Mouse (Mus musculus) forebrain, embryonic 12.5 days (tissue): ENCODE results near the gene Olfml3. TPM values are rescaled to one million over a fixed set of nuclear protein-coding genes. Genes with fewer than 3 reads are reported as not detected.

Experiments
- ATAC-seq: fragments of 200-750 bp; cut with Nextera tagmentation; 2 replicates; pipeline ENCODE4 v1.8.0; 2017; ENCODE audit warnings: moderate TSS enrichment; ENCODE audit not compliant: low FRiP score
- H3K27ac ChIP-seq: fragments of 300-500 bp; sonication (generic); 2 replicates; pipeline ENCODE4 v1.5.1; 2016; ENCODE audit warnings: mild to moderate bottlenecking
- H3K27me3 ChIP-seq: fragments of 300-500 bp; sonication (generic); 2 replicates; pipeline ENCODE4 v1.6.1; 2016; ENCODE audit warnings: mild to moderate bottlenecking
- H3K36me3 ChIP-seq: fragments of 300-500 bp; sonication (generic); replicated peaks from 2 replicates; pipeline ENCODE4 v1.6.1; 2016; ENCODE audit warnings: mild to moderate bottlenecking
- H3K4me1 ChIP-seq: fragments of 300-500 bp; sonication (generic); 2 replicates; pipeline ENCODE4 v1.6.1; 2016
- H3K4me2 ChIP-seq: fragments of 300-500 bp; sonication (generic); 2 replicates; pipeline ENCODE4 v1.6.1; 2016; ENCODE audit warnings: mild to moderate bottlenecking, moderate library complexity
- H3K4me3 ChIP-seq: fragments of 300-500 bp; sonication (generic); replicated peaks from 2 replicates; pipeline ENCODE4 v1.5.1; 2016; ENCODE audit warnings: mild to moderate bottlenecking
- H3K9ac ChIP-seq: fragments of 300-500 bp; sonication (generic); 2 replicates; pipeline ENCODE4 v1.6.1; 2016; ENCODE audit warnings: mild to moderate bottlenecking
- H3K9me3 ChIP-seq: fragments of 300-500 bp; sonication (generic); 2 replicates; pipeline ENCODE4 v1.6.1; 2016
- WGBS: fragments of 180-500 bp; shearing (Covaris S2); methylation state at CpG from one replicate; pipeline ENCODE4 v1.1.7; 2016; 5-methylcytosine and 5-hydroxymethylcytosine counted together
- polyA plus RNA-seq: library from polyadenylated mRNA; unstranded; fragments of >200 nt; fragmentation: Nextera tagmentation; extraction: Ambion mirVana; gene quantifications from 2 replicates; pipeline ENCODE4 v1.2.1, GENCODE M21; 2016

The Olfml3 gene
- 5.3 and 7.2 TPM in 2 replicates for polyA plus RNA-seq

GRCm38 (mm10) chr3:103737778-103738571 lies at the start of gene Olfml3:
Gene Olfml3, minus strand, starts transcription at chr3:103738001.
- WGBS, result under 1% methylated on average over 18 of the region's 18 CpGs
- H3K9me3 ChIP-seq, result no peaks in the 10 kb centered on the region
- peaks cover 62% of the 10 kb centered on the region for H3K4me1 ChIP-seq
- H3K36me3 ChIP-seq, result peaks cover 6% of the 10 kb centered on the region; the same call in 1 of the 2 replicates
- 0 out of 2 replicates have a peak within 1 kb of the TSS, but pooled peaks have one; percentile 26 for H3K9ac ChIP-seq
- peak within 1 kb of the TSS; percentile 89 for H3K27ac ChIP-seq
- peaks cover 6% of the 10 kb centered on the region for H3K27me3 ChIP-seq
- H3K4me3 ChIP-seq, result peak within 1 kb of the TSS; percentile 19
- peak within 1 kb of the TSS; percentile 51 for H3K4me2 ChIP-seq
- peak; percentile 72 for ATAC-seq

GRCm38 (mm10) chr3:103787225-103787624 lies 49.4 kb upstream of the Olfml3 start:
- H3K4me1 ChIP-seq, result peaks cover 26% of the 10 kb centered on the region
- H3K36me3 ChIP-seq, result no peaks in the 10 kb centered on the region
- H3K27me3 ChIP-seq, result no peaks in the 10 kb centered on the region
- H3K4me2 ChIP-seq, result no peak overlapping the region
- no peak for ATAC-seq
- H3K9ac ChIP-seq, result no peak overlapping the region
- 67% methylated on average over 7 of the region's 7 CpGs for WGBS
- no peak overlapping the region for H3K4me3 ChIP-seq
- H3K9me3 ChIP-seq, result no peaks in the 10 kb centered on the region
- no peak overlapping the region for H3K27ac ChIP-seq

GRCm38 (mm10) chr3:103782844-103783609 lies 45.2 kb upstream of the Olfml3 start:
- Histone ChIP-seq H3K9me3 (no peaks in the 10 kb centered on the region), H3K36me3 (peaks cover 2% of the 10 kb centered on the region), H3K27ac (no peak overlapping the region), H3K9ac (no peak overlapping the region), H3K4me1 (0 out of 2 replicates have a peak, but pooled peaks cover 9% of the 10 kb centered on the region), H3K27me3 (no peaks in the 10 kb centered on the region), H3K4me3 (no peak overlapping the region), H3K4me2 (no peak overlapping the region)
- ATAC-seq, result no peak
- 88% methylated on average over 4 of the region's 4 CpGs for WGBS

- H3K9ac ChIP-seq, result no peak overlapping the region
- no peak overlapping the region for H3K4me2 ChIP-seq
- no peaks in the 10 kb centered on the region for H3K9me3 ChIP-seq
- 0 out of 2 replicates have a peak, but pooled peaks cover 9% of the 10 kb centered on the region for H3K4me1 ChIP-seq
- no peaks in the 10 kb centered on the region for H3K27me3 ChIP-seq
- H3K36me3 ChIP-seq, result peaks cover 17% of the 10 kb centered on the region
- no peak for ATAC-seq
- no peak overlapping the region for H3K4me3 ChIP-seq
- 88% methylated on average over 5 of the region's 5 CpGs for WGBS
- H3K27ac ChIP-seq, result no peak overlapping the region
Observed at GRCm38 (mm10) chr3:103780777-103781176, 43.0 kb upstream of the Olfml3 start.

GRCm38 (mm10) chr3:103780271-103780670 lies 42.5 kb upstream of the Olfml3 start:
- Histone ChIP-seq H3K9me3 (no peaks in the 10 kb centered on the region), H3K27me3 (no peaks in the 10 kb centered on the region), H3K4me2 (no peak overlapping the region), H3K27ac (no peak overlapping the region), H3K9ac (no peak overlapping the region), H3K4me1 (0 out of 2 replicates have a peak, but pooled peaks cover 9% of the 10 kb centered on the region), H3K36me3 (peaks cover 21% of the 10 kb centered on the region), H3K4me3 (no peak overlapping the region)
- WGBS, result 90% methylated on average over 3 of the region's 3 CpGs
- ATAC-seq, result no peak

GRCm38 (mm10) chr3:103779183-103779582 lies 41.4 kb upstream of the Olfml3 start:
- WGBS, result 76% methylated on average over 7 of the region's 7 CpGs
- ATAC-seq, result no peak
- H3K27ac ChIP-seq, result no peak overlapping the region
- no peaks in the 10 kb centered on the region for H3K27me3 ChIP-seq
- H3K36me3 ChIP-seq, result peaks cover 21% of the 10 kb centered on the region
- no peak overlapping the region for H3K4me3 ChIP-seq
- no peak overlapping the region for H3K9ac ChIP-seq
- H3K4me2 ChIP-seq, result no peak overlapping the region
- H3K4me1 ChIP-seq, result 0 out of 2 replicates have a peak, but pooled peaks cover 9% of the 10 kb centered on the region
- H3K9me3 ChIP-seq, result no peaks in the 10 kb centered on the region

GRCm38 (mm10) chr3:103778660-103779059 lies 40.9 kb upstream of the Olfml3 start:
- no peak for ATAC-seq
- H3K4me3 ChIP-seq, result no peak overlapping the region
- no peak overlapping the region for H3K27ac ChIP-seq
- WGBS, result 96% methylated on average over 6 of the region's 6 CpGs
- 0 out of 2 replicates have a peak, but pooled peaks cover 7% of the 10 kb centered on the region for H3K4me1 ChIP-seq
- H3K9ac ChIP-seq, result no peak overlapping the region
- peaks cover 24% of the 10 kb centered on the region for H3K36me3 ChIP-seq
- no peaks in the 10 kb centered on the region for H3K27me3 ChIP-seq
- no peak overlapping the region for H3K4me2 ChIP-seq
- no peaks in the 10 kb centered on the region for H3K9me3 ChIP-seq

- Histone ChIP-seq H3K4me2 (no peak overlapping the region), H3K9ac (no peak overlapping the region), H3K36me3 (peaks cover 25% of the 10 kb centered on the region), H3K4me3 (no peak overlapping the region), H3K9me3 (no peaks in the 10 kb centered on the region), H3K4me1 (0 out of 2 replicates have a peak, but pooled peaks cover 5% of the 10 kb centered on the region), H3K27me3 (no peaks in the 10 kb centered on the region), H3K27ac (no peak overlapping the region)
- ATAC-seq, result no peak
- WGBS, result 87% methylated on average over 11 of the region's 11 CpGs
Observed at GRCm38 (mm10) chr3:103777940-103778339, 40.1 kb upstream of the Olfml3 start.

GRCm38 (mm10) chr3:103774009-103774408 lies 36.2 kb upstream of the Olfml3 start:
- no peak overlapping the region for H3K27ac ChIP-seq
- H3K27me3 ChIP-seq, result no peaks in the 10 kb centered on the region
- 87% methylated on average over 15 of the region's 15 CpGs for WGBS
- peaks cover 30% of the 10 kb centered on the region for H3K36me3 ChIP-seq
- no peaks in the 10 kb centered on the region for H3K4me1 ChIP-seq
- no peak for ATAC-seq
- no peak overlapping the region for H3K4me2 ChIP-seq
- no peak overlapping the region for H3K9ac ChIP-seq
- H3K9me3 ChIP-seq, result no peaks in the 10 kb centered on the region
- no peak overlapping the region for H3K4me3 ChIP-seq

GRCm38 (mm10) chr3:103773508-103773907 lies 35.7 kb upstream of the Olfml3 start:
- peaks cover 35% of the 10 kb centered on the region for H3K36me3 ChIP-seq
- 83% methylated on average over 3 of the region's 3 CpGs for WGBS
- H3K4me3 ChIP-seq, result no peak overlapping the region

GRCm38 (mm10) chr3:103772846-103773245 lies 35.0 kb upstream of the Olfml3 start:
- H3K4me3 ChIP-seq, result no peak overlapping the region
- no peak for ATAC-seq
- WGBS, result 83% methylated on average over 4 of the region's 4 CpGs
- H3K9me3 ChIP-seq, result no peaks in the 10 kb centered on the region
- H3K36me3 ChIP-seq, result peaks cover 36% of the 10 kb centered on the region
- no peak overlapping the region for H3K27ac ChIP-seq
- no peaks in the 10 kb centered on the region for H3K4me1 ChIP-seq
- H3K9ac ChIP-seq, result no peak overlapping the region
- H3K27me3 ChIP-seq, result no peaks in the 10 kb centered on the region
- H3K4me2 ChIP-seq, result no peak overlapping the region

More at GRCm38 (mm10) chr3:103773508-103773907, 35.7 kb upstream of the Olfml3 start:
- Histone ChIP-seq H3K4me2 (no peak overlapping the region), H3K4me1 (no peaks in the 10 kb centered on the region), H3K27ac (no peak overlapping the region), H3K9ac (no peak overlapping the region), H3K9me3 (no peaks in the 10 kb centered on the region), H3K27me3 (no peaks in the 10 kb centered on the region)
- ATAC-seq, result no peak

- no peaks in the 10 kb centered on the region for H3K4me1 ChIP-seq
- H3K4me2 ChIP-seq, result no peak overlapping the region
- 87% methylated on average over 9 of the region's 9 CpGs for WGBS
- H3K27ac ChIP-seq, result no peak overlapping the region
- no peaks in the 10 kb centered on the region for H3K9me3 ChIP-seq
- H3K36me3 ChIP-seq, result peaks cover 25% of the 10 kb centered on the region
- no peaks in the 10 kb centered on the region for H3K27me3 ChIP-seq
- ATAC-seq, result no peak
- no peak overlapping the region for H3K9ac ChIP-seq
- no peak overlapping the region for H3K4me3 ChIP-seq
Observed at GRCm38 (mm10) chr3:103771531-103772130, 33.8 kb upstream of the Olfml3 start.
